Mouse (Mus musculus) megakaryocyte, embryonic 14.5 days (primary cell): ENCODE measurements around the gene Islr. TPM values are rescaled to one million over a fixed set of nuclear protein-coding genes. Genes with fewer than 3 reads are reported as not detected.

Source experiments
- H3K27me3 ChIP-seq: replicated peaks from 2 replicates; pipeline ENCODE3; 2012; ENCODE audit warnings: inconsistent platforms
- H3K36me3 ChIP-seq: replicated peaks from 2 replicates; pipeline ENCODE3; 2012; ENCODE audit warnings: low read length, inconsistent platforms, mixed read lengths
- H3K4me1 ChIP-seq: 2 replicates; pipeline ENCODE4 v1.6.1; 2012; ENCODE audit warnings: inconsistent platforms
- H3K4me3 ChIP-seq: replicated peaks from 2 replicates; pipeline ENCODE3; 2012; ENCODE audit warnings: moderate library complexity, mild to moderate bottlenecking, inconsistent platforms
- H3K9me3 ChIP-seq: 2 replicates; pipeline ENCODE4 v1.6.1; 2012; ENCODE audit warnings: inconsistent platforms
- FLI1 ChIP-seq: IDR thresholded peaks from 2 replicates; pipeline ENCODE4 v1.6.1; 2012; ENCODE audit warnings: low read length, inconsistent platforms, mixed read lengths
- GATA1 ChIP-seq: IDR thresholded peaks from 3 replicates; pipeline ENCODE4 v1.6.1; 2012; ENCODE audit warnings: mixed read lengths, low read length, inconsistent platforms, borderline replicate concordance
- polyA plus RNA-seq: library from polyadenylated mRNA; stranded (reverse); fragments of >175 nt; gene quantifications from 2 replicates; pipeline ENCODE4 v1.2.3, GENCODE M21; 2012; ENCODE audit warnings: low replicate concordance; ENCODE audit not compliant: insufficient read depth

The Islr gene
- polyA plus RNA-seq, 1 experiment: 0.07 TPM

- H3K9me3 ChIP-seq: no peaks in the 10 kb centered on the region
- TF ChIP-seq FLI1 (no peak), GATA1 (no peak)
- H3K27me3 ChIP-seq: peaks cover 100% of the 10 kb centered on the region
- H3K4me3 ChIP-seq: no peak overlapping the region
- H3K36me3 ChIP-seq: no peaks in the 10 kb centered on the region
- H3K4me1 ChIP-seq: no peaks in the 10 kb centered on the region
Observed at GRCm38 (mm10) chr9:58133893-58134884, 69.9 kb downstream of the Islr start.

GRCm38 (mm10) chr9:58131735-58132134 is 72.4 kb downstream of the Islr start:
- H3K27me3 ChIP-seq: peaks cover 94% of the 10 kb centered on the region

DNA sequence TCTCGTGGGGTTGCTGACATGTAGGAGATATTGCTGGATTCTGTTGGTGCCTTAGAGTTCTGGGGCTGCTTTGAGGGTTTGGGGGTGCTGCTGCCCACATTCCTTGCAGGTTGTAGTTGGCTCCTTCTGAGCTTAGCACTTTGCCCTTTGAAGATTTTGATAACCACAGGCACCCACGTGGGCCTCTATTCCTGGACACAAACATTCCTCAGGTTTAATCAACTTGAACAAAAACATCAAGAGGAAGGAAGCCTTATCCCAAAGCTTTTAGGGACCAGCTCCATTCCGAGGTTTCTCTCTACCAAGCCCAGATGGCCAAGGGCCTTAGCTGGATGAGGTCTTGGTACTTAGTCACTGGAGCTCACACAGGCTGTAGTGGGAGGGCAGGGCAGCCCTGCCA is 73.2 kb downstream of the Islr start:
- Histone ChIP-seq H3K4me3 (no peak overlapping the region), H3K27me3 (peaks cover 93% of the 10 kb centered on the region)

More at GRCm38 (mm10) chr9:58131735-58132134, 72.4 kb downstream of the Islr start:
- Histone ChIP-seq H3K9me3 (no peaks in the 10 kb centered on the region), H3K4me3 (no peak overlapping the region), H3K4me1 (no peaks in the 10 kb centered on the region), H3K36me3 (no peaks in the 10 kb centered on the region)
- no peak for TF ChIP-seq FLI1
- TF ChIP-seq GATA1: no peak

GRCm38 (mm10) chr9:58129508-58129907 is 74.6 kb downstream of the Islr start:
- no peaks in the 10 kb centered on the region for H3K4me1 ChIP-seq
- H3K9me3 ChIP-seq: no peaks in the 10 kb centered on the region
- H3K36me3 ChIP-seq: no peaks in the 10 kb centered on the region
- H3K4me3 ChIP-seq: no peak overlapping the region
- peaks cover 90% of the 10 kb centered on the region for H3K27me3 ChIP-seq
- TF ChIP-seq GATA1 (no peak), FLI1 (no peak)

More for the DNA sequence above, 73.2 kb downstream of the Islr start:
- TF ChIP-seq FLI1 (no peak), GATA1 (no peak)
- H3K36me3 ChIP-seq: no peaks in the 10 kb centered on the region
- H3K9me3 ChIP-seq: no peaks in the 10 kb centered on the region
- no peaks in the 10 kb centered on the region for H3K4me1 ChIP-seq

DNA sequence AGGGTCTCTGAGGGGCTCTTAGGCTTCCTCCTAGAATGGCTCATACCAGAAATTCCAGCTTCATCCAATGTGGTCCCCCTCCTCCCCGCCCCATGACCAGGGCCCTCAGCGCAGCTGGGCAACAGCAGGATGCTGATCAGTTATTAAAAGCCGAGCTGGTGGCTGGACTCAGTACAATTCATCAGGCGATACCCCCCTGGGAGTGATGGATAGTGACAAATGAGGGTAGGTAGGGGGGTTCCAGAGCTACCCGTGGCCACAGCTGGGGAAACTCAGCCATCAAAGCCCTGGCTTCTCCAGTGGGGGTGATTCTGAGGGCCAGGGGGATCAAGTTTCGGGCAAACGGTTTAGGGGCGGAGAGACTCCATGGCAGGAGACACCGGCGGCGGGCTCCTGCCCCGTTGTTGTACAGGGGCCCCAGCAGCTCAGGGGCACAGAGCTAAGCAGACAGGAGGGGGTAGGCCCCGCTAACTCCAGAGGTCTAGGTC is 75.1 kb downstream of the Islr start:
- TF ChIP-seq GATA1 (no peak), FLI1 (no peak)
- Histone ChIP-seq H3K9me3 (no peaks in the 10 kb centered on the region), H3K27me3 (peaks cover 90% of the 10 kb centered on the region), H3K36me3 (no peaks in the 10 kb centered on the region), H3K4me1 (no peaks in the 10 kb centered on the region), H3K4me3 (no peak overlapping the region)

DNA sequence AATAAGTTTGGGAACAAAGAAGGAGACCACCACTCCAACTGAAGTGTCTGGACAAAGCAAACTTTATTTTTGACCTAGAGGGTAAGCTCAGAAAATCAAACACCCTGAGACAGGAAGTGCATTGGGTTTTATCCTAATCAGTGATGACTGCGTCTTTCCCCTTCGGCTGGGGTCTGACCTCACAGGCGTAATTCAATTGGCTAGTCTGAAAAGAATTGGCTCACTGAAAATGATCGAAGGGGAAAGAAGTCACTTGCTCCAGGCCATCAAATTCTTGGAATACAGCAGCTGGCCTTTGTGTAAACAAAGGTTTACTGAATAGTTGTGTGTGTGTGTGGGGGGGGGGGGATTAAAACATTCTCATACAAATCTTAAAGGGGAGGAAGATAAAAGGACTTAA is 78.3 kb downstream of the Islr start:
- H3K36me3 ChIP-seq: no peaks in the 10 kb centered on the region
- no peak overlapping the region for H3K4me3 ChIP-seq
- peaks cover 84% of the 10 kb centered on the region for H3K27me3 ChIP-seq
- H3K9me3 ChIP-seq: no peaks in the 10 kb centered on the region
- TF ChIP-seq GATA1: no peak
- no peak for TF ChIP-seq FLI1
- H3K4me1 ChIP-seq: no peaks in the 10 kb centered on the region; the same call in 1 of the 2 replicates

GRCm38 (mm10) chr9:58125085-58125484 is 79.0 kb downstream of the Islr start:
- peaks cover 83% of the 10 kb centered on the region for H3K27me3 ChIP-seq

GRCm38 (mm10) chr9:58118671-58119070 is 85.4 kb downstream of the Islr start, which contains the start of gene Ccdc33:
TSS of gene Ccdc33 (minus strand) at chr9:58118823.
- H3K9me3 ChIP-seq: no peaks in the 10 kb centered on the region
- no peaks in the 10 kb centered on the region for H3K36me3 ChIP-seq
- H3K4me3 ChIP-seq: no peak within 1 kb of the TSS
- no peak for TF ChIP-seq FLI1
- TF ChIP-seq GATA1: no peak
- peaks cover 89% of the 10 kb centered on the region for H3K27me3 ChIP-seq
- peaks cover 27% of the 10 kb centered on the region for H3K4me1 ChIP-seq

More at GRCm38 (mm10) chr9:58125085-58125484, 79.0 kb downstream of the Islr start:
- TF ChIP-seq FLI1 (no peak), GATA1 (no peak)
- Histone ChIP-seq H3K4me1 (peaks cover 6% of the 10 kb centered on the region), H3K4me3 (no peak overlapping the region), H3K9me3 (no peaks in the 10 kb centered on the region), H3K36me3 (no peaks in the 10 kb centered on the region)

GRCm38 (mm10) chr9:58116024-58116651 is 88.0 kb downstream of the Islr start:
- no peak for TF ChIP-seq FLI1
- no peak for TF ChIP-seq GATA1
- Histone ChIP-seq H3K27me3 (peaks cover 91% of the 10 kb centered on the region), H3K4me1 (peaks cover 37% of the 10 kb centered on the region), H3K4me3 (no peak overlapping the region), H3K36me3 (no peaks in the 10 kb centered on the region), H3K9me3 (no peaks in the 10 kb centered on the region)
